9 mouse cellular contexts compared by ENCODE assay signal in genomic region chr2:103682927-103683442, GRCm38 (mm10).
DNase-seq lines count a peak whose midpoint lies in the region; ATAC-seq lines count a peak whose summit lies in the region.
"Had no signal": no experiment of that assay in that cellular context is flagged by ENCODE, and none has a peak within 500 bp of the region (broad histone marks: within the 10 kb centered on the region; RNA-seq: fewer than 3 reads in every experiment).

No protein-coding gene starts in this region.

- ATAC-seq in granulocyte monocyte progenitor cell, adult 5-6 weeks (replicated peaks; ENCODE audit: poor library complexity, severe bottlenecking): peak; percentile 67
- ATAC-seq: Patski had no signal

- intact Hi-C loops in gastrocnemius, postnatal 36 days (cut with DNase I): no loop called here

- peak; percentile 19 for DNase-seq in layer of hippocampus, adult 11-12 months (ENCODE audit: low spot score)
- no peak for DNase-seq in layer of hippocampus, adult 9-11 months
- peak; percentile 9 for DNase-seq in ES-CJ7 (ENCODE audit: low read depth, low spot score)
- DNase-seq in naive thymus-derived CD4-positive, alpha-beta T cell, adult 2 months (ENCODE audit: low read depth): peak; percentile 82
- no peak for DNase-seq in left cerebral cortex, adult 11 months (ENCODE audit: low spot score)
- no peak for DNase-seq in gastrocnemius, postnatal 36 days
- DNase-seq in frontal cortex, postnatal 25 days (ENCODE audit: low spot score in 2 of 2): no peak

Comparison
In these comparisons a context has a peak if more than half of its experiments do, and no peak if none do; other contexts are left out.
1. DNase-seq: peak in layer of hippocampus, adult 11-12 months (single experiment), ES-CJ7 (single experiment) and naive thymus-derived CD4-positive, alpha-beta T cell, adult 2 months (single experiment); none in layer of hippocampus, adult 9-11 months (single experiment), left cerebral cortex, adult 11 months (single experiment), gastrocnemius, postnatal 36 days (0 of 2) and frontal cortex, postnatal 25 days (0 of 2).